Mouse (Mus musculus): Measurements from ENCODE around the gene Zswim3. TPM values are rescaled to one million over a fixed set of nuclear protein-coding genes. Genes with fewer than 3 reads are reported as not detected.
"Not testable (repeated sequence)": the region's sequence is repeated elsewhere in the genome, so short reads cannot be mapped to it uniquely, and the experiment has no call there.

Gene Zswim3
- polyA plus RNA-seq, 1 experiment = 7.6 TPM

- H3K27ac ChIP-seq (ENCODE audit: insufficient read depth, low read length) = peak within 1 kb of the TSS; percentile 77
- peak within 1 kb of the TSS; percentile 50 for H3K4me3 ChIP-seq (ENCODE audit: insufficient read depth, low read length)
- TF ChIP-seq CTCF (IDR thresholded peaks at IDR 0.05; ENCODE audit: extremely low read depth, insufficient read depth, low read length) (peak; percentile 37), POLR2A (IDR thresholded peaks at IDR 0.05; ENCODE audit: extremely low read depth, insufficient read depth, low read length) (peak; percentile 55; the same call in 1 of the 2 replicates)
- no peaks in the 10 kb centered on the region for H3K4me1 ChIP-seq (ENCODE audit: control insufficient read depth, insufficient read depth, low read length)
Measured at GRCm38 (mm10) chr2:164832748-164833301, 27.9 kb downstream of the Zswim3 start, which contains the start of gene Ctsa. Ctsa (plus strand) TSS chr2:164832873.

- H3K27ac ChIP-seq (ENCODE audit: insufficient read depth, low read length) = peak within 1 kb of the TSS; percentile 77
- TF ChIP-seq POLR2A (IDR thresholded peaks at IDR 0.05; ENCODE audit: extremely low read depth, insufficient read depth, low read length) = peak; percentile 90
- no peak for TF ChIP-seq CTCF (IDR thresholded peaks at IDR 0.05; ENCODE audit: extremely low read depth, insufficient read depth, low read length)
- H3K4me1 ChIP-seq (ENCODE audit: control insufficient read depth, insufficient read depth, low read length) = no peaks in the 10 kb centered on the region
- peak within 1 kb of the TSS; percentile 50 for H3K4me3 ChIP-seq (ENCODE audit: insufficient read depth, low read length)
Measured at GRCm38 (mm10) chr2:164833314-164833959, 28.5 kb downstream of the Zswim3 start, which contains the start of gene Neurl2. Neurl2 (minus strand) TSS chr2:164833456.

- Histone ChIP-seq H3K4me1 (ENCODE audit: control insufficient read depth, insufficient read depth, low read length) (no peaks in the 10 kb centered on the region), H3K4me3 (ENCODE audit: insufficient read depth, low read length) (peak overlapping the region; percentile 50), H3K27ac (ENCODE audit: insufficient read depth, low read length) (no peak overlapping the region)
- 0 out of 2 replicates have a peak, but pooled peaks have one; percentile 1 for TF ChIP-seq CTCF (IDR thresholded peaks at IDR 0.05; ENCODE audit: extremely low read depth, insufficient read depth, low read length)
- TF ChIP-seq POLR2A (IDR thresholded peaks at IDR 0.05; ENCODE audit: extremely low read depth, insufficient read depth, low read length) = 0 out of 2 replicates have a peak, but pooled peaks have one; percentile 15
Measured at GRCm38 (mm10) chr2:164834531-164834930, 29.6 kb downstream of the Zswim3 start.

GRCm38 (mm10) chr2:164835164-164835563 lies 30.3 kb downstream of the Zswim3 start:
- no peak overlapping the region for H3K4me3 ChIP-seq (ENCODE audit: insufficient read depth, low read length)

GRCm38 (mm10) chr2:164845782-164846181 lies 40.9 kb downstream of the Zswim3 start:
- TF ChIP-seq CTCF (IDR thresholded peaks at IDR 0.05; ENCODE audit: extremely low read depth, insufficient read depth, low read length) = no peak
- no peak for TF ChIP-seq POLR2A (IDR thresholded peaks at IDR 0.05; ENCODE audit: extremely low read depth, insufficient read depth, low read length)
- no peaks in the 10 kb centered on the region for H3K4me1 ChIP-seq (ENCODE audit: control insufficient read depth, insufficient read depth, low read length)
- no peak overlapping the region for H3K27ac ChIP-seq (ENCODE audit: insufficient read depth, low read length)
- no peak overlapping the region for H3K4me3 ChIP-seq (ENCODE audit: insufficient read depth, low read length)

More at GRCm38 (mm10) chr2:164835164-164835563, 30.3 kb downstream of the Zswim3 start:
- H3K4me1 ChIP-seq (ENCODE audit: control insufficient read depth, insufficient read depth, low read length) = no peaks in the 10 kb centered on the region
- no peak overlapping the region for H3K27ac ChIP-seq (ENCODE audit: insufficient read depth, low read length)
- TF ChIP-seq POLR2A (IDR thresholded peaks at IDR 0.05; ENCODE audit: extremely low read depth, insufficient read depth, low read length) (no peak), CTCF (IDR thresholded peaks at IDR 0.05; ENCODE audit: extremely low read depth, insufficient read depth, low read length) (no peak)

- Histone ChIP-seq H3K4me1 (ENCODE audit: control insufficient read depth, insufficient read depth, low read length) (no peaks in the 10 kb centered on the region), H3K27ac (ENCODE audit: insufficient read depth, low read length) (no peak overlapping the region), H3K4me3 (ENCODE audit: insufficient read depth, low read length) (no peak overlapping the region)
- TF ChIP-seq POLR2A (IDR thresholded peaks at IDR 0.05; ENCODE audit: extremely low read depth, insufficient read depth, low read length) (no peak), CTCF (IDR thresholded peaks at IDR 0.05; ENCODE audit: extremely low read depth, insufficient read depth, low read length) (no peak)
Measured at GRCm38 (mm10) chr2:164850061-164850460, 45.2 kb downstream of the Zswim3 start.

- not testable (repeated sequence) for H3K27ac ChIP-seq (ENCODE audit: insufficient read depth, low read length); H3K4me3 ChIP-seq (ENCODE audit: insufficient read depth, low read length); H3K4me1 ChIP-seq (ENCODE audit: control insufficient read depth, insufficient read depth, low read length)
Measured at GRCm38 (mm10) chr2:164855572-164855971, 50.7 kb downstream of the Zswim3 start.

GRCm38 (mm10) chr2:164856309-164857100 lies 51.6 kb downstream of the Zswim3 start:
- no peak overlapping the region for H3K27ac ChIP-seq (ENCODE audit: insufficient read depth, low read length)
- peak overlapping the region; percentile 33 for H3K4me3 ChIP-seq (ENCODE audit: insufficient read depth, low read length)
- H3K4me1 ChIP-seq (ENCODE audit: control insufficient read depth, insufficient read depth, low read length) = no peaks in the 10 kb centered on the region; the same call in 1 of the 2 replicates
- TF ChIP-seq CTCF (IDR thresholded peaks at IDR 0.05; ENCODE audit: extremely low read depth, insufficient read depth, low read length) (no peak), POLR2A (IDR thresholded peaks at IDR 0.05; ENCODE audit: extremely low read depth, insufficient read depth, low read length) (no peak)

GRCm38 (mm10) chr2:164857101-164857821 lies 52.4 kb downstream of the Zswim3 start, which contains the start of gene Pltp:
Pltp (minus strand) TSS chr2:164857711.
- H3K27ac ChIP-seq (ENCODE audit: insufficient read depth, low read length) = peak within 1 kb of the TSS; percentile 48; the same call in 1 of the 2 replicates
- H3K4me3 ChIP-seq (ENCODE audit: insufficient read depth, low read length) = peak within 1 kb of the TSS; percentile 33
- H3K4me1 ChIP-seq (ENCODE audit: control insufficient read depth, insufficient read depth, low read length) = no peaks in the 10 kb centered on the region; the same call in 1 of the 2 replicates
- TF ChIP-seq CTCF (IDR thresholded peaks at IDR 0.05; ENCODE audit: extremely low read depth, insufficient read depth, low read length) (no peak), POLR2A (IDR thresholded peaks at IDR 0.05; ENCODE audit: extremely low read depth, insufficient read depth, low read length) (0 out of 2 replicates have a peak, but pooled peaks have one; percentile 11)

Measured in cortical plate, adult 2 months (tissue).